Mouse (Mus musculus) layer of hippocampus, postnatal 14 days (tissue): ENCODE measurements around the gene Kcnh2. TPM values are rescaled to one million over a fixed set of nuclear protein-coding genes. Genes with fewer than 3 reads are reported as not detected.

Experiments used
- DNase-seq, 2 experiments: peaks; one replicate each; pipeline ENCODE4 v3.0.0; 2021 to 2022; ENCODE audit warnings: low spot score in 2 of 2, mixed read lengths in 1 of 2
- total RNA-seq, 2 experiments: library from RNA; stranded (reverse); gene quantifications; 2 replicates each; pipeline ENCODE4 v1.2.3; 2021

The Kcnh2 gene
- total RNA-seq, 2 experiments from 2014 or later: 17.9 to 19.2 TPM

GRCm38 (mm10) chr5:24380499-24380898 is 29.1 kb upstream of the Kcnh2 start:
- DNase-seq: no peak

- no peak for DNase-seq
These were observed 28.1 kb upstream of the Kcnh2 start for GRCm38 (mm10) chr5:24379501-24379900.

DNA sequence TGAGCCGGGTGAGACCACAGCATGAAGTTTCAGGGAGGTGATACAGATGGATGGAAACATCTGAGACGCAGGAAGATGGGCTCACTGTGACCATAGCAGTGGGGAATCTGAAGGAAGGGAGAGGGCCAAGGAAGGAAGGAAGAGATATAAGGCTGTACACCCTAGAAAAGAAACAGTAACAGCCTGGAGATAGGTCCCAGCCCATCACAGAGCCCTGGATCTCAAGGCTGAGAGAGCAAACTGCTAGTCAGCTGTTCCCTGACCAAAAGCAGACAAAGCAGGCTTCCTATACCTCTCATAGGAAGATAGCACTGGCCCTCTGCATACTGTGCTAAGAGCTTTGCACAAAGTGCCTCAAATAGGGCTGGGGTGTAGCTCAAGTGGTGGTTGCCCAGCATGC is 27.3 kb upstream of the Kcnh2 start:
- no peak for DNase-seq

DNA sequence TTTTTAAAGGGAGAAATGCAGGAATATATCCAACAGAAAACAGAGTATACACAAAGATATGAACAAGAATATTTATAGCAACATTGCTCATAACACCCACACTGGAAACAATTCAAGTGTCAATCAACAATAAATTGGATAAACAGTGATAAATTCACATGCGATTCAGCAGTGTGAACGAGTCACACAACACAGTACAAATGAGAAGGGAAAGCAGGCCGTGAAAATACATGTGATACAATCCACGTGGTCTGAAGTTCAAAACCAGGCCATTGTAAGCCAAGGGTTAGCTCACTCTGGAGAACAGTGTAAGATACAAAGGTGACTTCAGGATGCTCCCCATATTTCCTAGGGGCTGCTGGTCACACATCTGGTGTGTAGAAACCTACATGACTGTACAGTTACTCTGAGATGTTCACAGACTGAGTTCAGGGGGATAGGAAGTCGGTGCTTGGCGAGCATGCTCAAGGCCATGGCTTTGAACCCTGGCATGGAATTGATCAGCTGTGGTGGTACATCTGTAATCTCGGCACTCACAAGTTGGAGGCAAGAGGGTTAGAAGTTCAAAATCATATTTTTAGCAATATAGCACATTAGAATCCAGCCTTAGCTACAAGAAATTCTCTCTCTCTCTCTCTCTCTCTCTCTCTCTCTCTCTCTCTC is 23.4 kb upstream of the Kcnh2 start:
- no peak for DNase-seq

GRCm38 (mm10) chr5:24374216-24374615 is 22.8 kb upstream of the Kcnh2 start:
- peak in 1 of 2 experiments; percentile 64 for DNase-seq

GRCm38 (mm10) chr5:24373807-24374206 is 22.4 kb upstream of the Kcnh2 start:
- no peak for DNase-seq

DNA sequence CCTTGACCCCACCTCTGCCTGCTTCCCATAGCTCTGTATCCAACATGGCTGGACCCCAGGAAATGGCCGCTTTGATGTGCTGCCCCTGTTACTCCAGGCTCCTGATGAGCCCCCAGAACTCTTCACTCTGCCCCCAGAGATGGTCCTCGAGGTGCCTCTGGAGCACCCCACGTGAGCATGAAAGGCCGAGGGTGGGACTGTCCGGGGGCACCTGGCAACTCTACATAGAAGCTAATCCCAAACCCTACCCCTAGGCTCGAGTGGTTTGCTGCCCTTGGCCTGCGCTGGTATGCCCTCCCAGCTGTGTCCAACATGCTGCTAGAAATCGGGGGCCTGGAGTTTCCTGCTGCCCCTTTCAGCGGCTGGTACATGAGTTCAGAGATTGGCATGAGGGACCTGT is 18.4 kb upstream of the Kcnh2 start:
- no peak for DNase-seq

DNA sequence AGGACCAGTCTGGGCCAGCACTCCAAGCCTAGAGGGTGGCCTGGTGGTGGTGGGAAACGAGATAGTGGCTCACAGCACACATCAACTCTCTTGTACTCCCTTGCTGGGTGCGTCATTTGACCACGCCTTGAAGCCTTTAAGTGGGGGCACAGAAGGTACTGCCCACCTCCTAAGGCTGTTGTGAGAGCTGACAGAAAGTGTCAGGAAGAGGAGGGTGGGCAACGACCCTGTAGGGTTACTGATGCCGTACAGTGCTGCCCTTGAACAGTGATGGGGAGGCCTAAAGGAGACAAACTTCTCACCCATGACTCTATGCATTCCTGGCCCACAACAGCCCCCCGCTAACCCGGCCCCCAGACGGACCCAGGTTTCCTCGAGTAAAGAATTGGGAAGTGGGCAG is 15.0 kb upstream of the Kcnh2 start:
- DNase-seq: no peak

DNA sequence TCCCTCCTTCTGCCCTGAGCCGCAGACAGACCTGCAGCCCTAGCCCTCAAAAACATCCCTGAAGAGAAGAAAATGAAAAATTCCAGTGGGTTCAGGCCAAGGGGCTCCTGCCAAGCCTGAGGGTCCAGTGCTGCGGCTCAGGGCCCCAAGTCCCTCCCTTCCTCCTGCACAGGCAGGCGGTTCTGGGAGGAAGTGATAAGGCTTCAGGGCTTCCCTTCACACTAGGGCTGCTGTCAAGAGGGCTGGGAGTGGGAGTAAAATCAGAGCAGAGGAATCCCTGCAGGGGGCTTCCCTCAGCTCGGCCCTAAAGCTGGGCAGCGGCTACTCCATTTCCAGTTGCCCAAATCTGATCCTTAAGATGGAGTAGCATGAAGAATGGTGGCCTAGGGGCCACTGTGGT is 14.1 kb upstream of the Kcnh2 start:
- DNase-seq: no peak

DNA sequence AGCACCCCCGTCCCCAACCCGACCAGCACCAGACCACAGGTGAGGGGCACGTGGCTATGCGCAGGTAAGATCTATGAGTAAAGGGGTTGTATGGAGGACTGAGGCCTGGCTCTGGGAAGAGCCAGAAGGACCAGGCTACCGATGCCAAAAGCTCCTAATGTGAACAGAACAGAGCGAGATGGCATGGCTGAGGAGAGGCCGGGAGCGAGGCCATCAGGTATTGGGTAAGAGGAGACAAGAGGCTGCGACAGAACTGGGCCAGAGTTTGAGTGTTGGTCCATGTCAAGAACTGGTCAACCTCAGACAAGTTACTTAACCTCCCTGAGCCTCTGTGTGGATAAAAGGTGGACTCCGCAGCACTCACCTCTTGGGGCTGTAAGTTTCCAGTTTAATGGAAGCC is 13.6 kb upstream of the Kcnh2 start:
- no peak for DNase-seq

GRCm38 (mm10) chr5:24364508-24364907 is 13.1 kb upstream of the Kcnh2 start, which contains the start of gene Nos3:
Nos3 (plus strand) TSS chr5:24364810.
- DNase-seq: no peak

DNA sequence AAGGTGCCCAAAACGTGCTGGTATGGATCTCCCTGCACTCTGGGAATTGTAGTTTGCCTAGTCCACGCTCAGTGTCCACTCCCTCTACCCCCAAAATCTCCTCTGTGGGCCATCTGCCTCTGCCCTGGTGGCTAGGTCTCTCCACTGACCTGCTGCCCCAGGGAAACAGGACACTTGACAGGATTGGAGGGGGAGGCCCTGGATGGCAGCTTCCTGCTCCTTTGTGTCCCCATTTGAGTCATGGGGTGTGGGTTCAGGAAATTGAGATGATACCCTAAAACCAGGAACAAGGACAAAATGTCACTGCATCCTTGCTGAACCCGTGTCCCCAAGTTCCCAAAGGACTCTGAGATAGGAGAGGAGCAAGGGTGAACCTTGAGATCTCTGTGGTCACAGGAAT is 12.7 kb upstream of the Kcnh2 start:
- DNase-seq: no peak

GRCm38 (mm10) chr5:24363467-24363866 is 12.1 kb upstream of the Kcnh2 start:
- no peak for DNase-seq

- peak; percentile 83 to 88 for DNase-seq
These were observed 9.5 kb upstream of the Kcnh2 start for GRCm38 (mm10) chr5:24360792-24361454.

DNA sequence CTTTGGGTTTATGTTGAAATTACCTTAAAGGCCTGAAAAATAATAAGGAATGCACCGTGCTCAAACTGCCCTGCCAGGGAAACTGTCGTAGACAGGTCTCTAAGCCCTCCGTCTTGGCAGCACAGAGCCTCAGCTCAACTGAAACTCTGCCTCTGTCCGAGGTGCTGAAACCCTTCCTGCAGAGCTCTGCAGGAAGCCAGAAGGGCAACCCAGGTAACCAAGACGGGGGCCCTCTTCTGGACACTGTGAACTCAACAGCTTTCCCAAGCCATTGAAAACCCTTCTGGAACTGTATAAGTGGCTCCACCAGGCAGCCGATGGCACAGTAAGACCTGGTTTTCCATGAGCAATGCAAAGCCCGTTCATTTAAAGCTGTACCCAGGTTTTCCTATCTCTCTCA is 6.1 kb upstream of the Kcnh2 start:
- no peak for DNase-seq

DNA sequence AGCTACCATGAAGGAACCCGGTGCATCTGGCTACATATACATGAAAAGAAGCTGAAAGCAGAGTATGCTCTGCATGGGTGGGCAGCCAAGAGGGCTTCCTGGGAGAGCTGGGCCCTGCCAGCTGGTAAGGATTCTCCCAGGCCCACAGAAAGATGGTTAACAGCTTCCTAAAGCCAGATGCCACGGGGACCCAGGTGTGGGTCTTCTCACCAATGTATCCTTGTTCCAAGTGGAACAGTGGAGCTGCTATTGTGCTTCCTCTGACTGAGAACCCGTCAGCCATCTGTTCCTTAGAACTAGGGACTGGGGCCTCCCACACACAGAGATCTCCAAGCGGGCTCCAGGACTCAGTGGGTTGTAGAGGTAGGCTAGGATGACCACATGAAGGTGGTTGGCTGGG is 5.4 kb upstream of the Kcnh2 start:
- DNase-seq: no peak

DNA sequence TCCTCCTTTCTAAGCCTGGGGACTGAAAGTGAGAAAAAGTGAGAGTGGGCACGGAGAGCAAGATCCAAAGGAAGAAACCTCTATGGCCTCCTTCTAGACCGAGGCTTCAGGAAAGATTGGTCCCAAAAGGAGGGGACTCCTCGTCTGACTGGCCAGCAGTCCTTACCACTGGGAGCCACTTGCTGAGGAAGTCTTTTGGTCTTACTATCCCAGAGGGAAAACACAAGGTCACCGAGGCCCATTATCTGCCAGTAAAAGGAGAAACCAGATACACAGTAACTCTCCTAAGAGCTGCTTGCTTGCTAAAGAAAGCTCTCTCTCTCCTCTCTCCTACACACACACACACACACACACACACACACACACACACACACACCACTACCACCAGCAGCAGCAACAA is 1.9 kb upstream of the Kcnh2 start:
- no peak for DNase-seq

DNA sequence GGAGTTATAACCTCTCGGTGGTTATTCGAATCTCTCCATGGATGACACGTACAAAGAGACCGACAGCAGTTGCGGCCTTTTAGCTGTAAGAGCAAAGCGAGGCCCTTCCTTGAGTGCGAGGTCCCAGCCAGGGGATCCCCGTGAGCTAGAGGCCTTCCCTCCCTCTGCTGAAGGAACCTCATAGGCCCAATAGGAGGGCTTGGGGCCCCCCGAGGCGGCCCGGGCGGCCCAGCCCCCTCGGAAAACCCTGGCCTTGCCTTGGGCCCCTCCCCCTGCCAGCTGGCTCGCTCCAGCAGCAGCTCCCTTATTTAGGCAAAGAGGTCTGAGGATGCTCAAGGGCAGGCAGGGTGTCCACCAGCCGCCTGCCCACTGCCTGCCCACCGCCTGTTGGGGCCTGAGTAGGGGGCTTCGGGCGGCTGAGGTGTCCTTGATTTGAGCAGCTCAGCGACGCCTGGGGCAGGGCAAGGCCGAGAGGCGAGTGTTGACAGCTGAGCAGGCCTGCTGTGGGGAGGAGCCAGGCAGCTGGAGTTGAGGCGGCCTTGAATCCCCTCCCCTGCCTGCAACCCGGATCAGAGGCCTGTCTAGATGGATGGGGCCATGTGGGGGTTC is 951 bp upstream of the Kcnh2 start:
- DNase-seq: no peak

DNA sequence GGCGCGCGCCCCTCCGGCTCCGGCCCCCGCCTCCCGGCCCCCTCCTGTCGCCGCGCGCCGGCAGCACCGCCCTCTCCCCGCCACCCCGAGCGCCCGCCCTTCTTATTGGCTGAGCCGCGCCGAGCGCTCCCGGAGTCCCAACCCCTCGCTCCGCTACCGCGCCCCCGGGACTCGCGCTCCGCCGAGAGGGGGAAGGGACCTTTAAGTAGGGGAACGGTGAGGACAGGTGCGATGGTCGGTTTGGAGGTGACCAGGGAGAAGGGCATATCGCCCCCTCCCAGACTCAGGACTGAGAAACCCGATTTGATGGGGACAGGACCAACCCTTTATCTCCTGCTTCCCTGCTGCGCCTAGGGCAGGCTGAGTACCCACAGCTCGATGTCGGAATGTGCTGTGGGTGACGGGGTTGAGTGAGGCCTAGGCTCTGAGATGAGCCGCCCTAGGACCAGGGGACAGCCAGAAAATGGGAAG is 332 bp upstream of the Kcnh2 start:
- peak; percentile 82 to 86 for DNase-seq

DNA sequence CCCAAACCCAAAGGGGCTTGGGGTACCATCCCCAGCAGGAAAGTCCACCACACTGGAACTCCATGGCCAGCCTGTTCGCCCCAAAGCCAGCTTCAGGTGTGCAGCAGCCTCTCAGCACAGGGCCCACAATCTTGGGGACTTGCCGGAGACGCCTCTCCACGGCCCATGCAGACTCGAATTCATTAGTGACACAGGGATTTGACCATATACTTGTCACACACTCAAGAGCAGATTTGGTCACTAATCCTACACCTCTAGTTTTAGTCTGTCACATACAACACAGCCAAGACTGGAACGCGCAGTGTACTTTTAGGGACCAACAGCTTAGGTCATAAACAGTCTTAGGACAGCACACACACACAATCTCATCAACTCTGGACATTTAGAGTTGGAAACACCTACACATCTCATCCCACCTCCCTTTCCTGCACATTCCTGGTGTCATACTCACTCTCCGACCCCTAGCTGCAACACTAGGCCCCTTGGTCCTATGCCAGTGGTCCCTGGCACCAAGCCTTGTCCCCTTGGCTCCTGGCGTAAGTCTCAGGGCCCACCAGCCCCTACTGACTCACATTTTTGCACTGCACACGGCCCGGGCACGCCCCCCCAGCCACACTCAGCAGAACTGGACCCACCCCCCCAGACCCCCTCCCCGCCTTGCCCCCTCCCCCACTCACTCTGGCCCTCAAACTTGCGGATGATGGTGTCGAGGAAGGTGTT is 713 bp downstream of the Kcnh2 start:
- DNase-seq: no peak

DNA sequence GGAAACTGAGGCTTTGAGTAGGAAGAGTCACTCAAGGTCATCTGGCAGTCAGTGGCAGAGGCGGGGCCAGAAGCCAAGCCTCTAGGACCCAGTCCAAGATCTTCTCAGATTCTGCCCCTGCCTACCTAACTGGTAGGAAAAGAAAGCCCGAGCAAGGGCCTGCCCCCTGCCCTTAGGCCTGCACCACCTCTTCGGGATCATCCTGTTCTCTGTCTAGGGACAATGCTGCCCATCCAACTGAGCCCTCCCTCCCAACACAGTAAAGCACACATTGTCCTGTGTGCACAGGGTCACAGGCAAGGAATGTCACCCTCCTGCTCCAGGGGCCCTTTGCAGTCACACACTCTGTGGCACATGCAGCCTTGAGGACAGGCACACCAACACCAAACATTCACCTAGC is 1.3 kb downstream of the Kcnh2 start:
- no peak for DNase-seq

DNA sequence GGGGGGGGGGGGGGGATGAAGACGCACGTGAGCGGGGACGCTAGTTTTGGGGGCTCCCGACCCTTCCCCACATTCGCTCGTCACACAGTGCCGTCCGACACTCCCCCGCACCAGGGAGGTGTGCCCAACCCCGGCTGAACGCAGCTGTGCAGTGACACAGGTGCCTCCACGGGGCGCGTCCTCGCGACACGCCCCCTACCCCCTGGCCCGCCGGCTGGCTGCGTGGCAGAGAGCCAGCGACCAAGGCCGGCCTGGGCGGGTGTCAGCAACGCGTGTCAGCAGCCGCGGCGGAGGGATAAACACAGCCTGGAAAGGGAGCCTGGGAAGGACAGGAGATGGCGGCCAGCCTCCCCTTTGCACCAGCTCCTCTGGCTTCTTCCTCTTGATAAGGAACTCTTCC is 2.9 kb downstream of the Kcnh2 start:
- no peak for DNase-seq
